Mouse (Mus musculus): Measurements from ENCODE around the gene Gm38392. TPM values are rescaled to one million over a fixed set of nuclear protein-coding genes. Genes with fewer than 3 reads are reported as not detected.

Gene Gm38392
- polyA plus RNA-seq, 1 experiment from 2014 or later = 0.33 TPM

Small RNA genes within 50 kb of the gene (microRNA-seq; reads per million reads assigned to microRNA genes)
- gene Gm25641 = not detected
- not detected for gene Mir3093
- not detected for gene Mir9-1

Other genes starting within 250 kb of the Gm38392 start
- 33.7 and 36.0 TPM in 2 replicates for gene Gpatch4, start 244.1 kb downstream of the Gm38392 start, polyA plus RNA-seq (2014; fragmentation: Nextera tagmentation; extraction: Ambion mirVana)
- 182 and 196 TPM in 2 replicates for gene Naxe, start 228.7 kb downstream of the Gm38392 start, polyA plus RNA-seq (2014; fragmentation: Nextera tagmentation; extraction: Ambion mirVana)
- gene Ttc24, start 208.9 kb downstream of the Gm38392 start, polyA plus RNA-seq (2014; fragmentation: Nextera tagmentation; extraction: Ambion mirVana) = not detected in 2 replicates
- 19.8 and 21.0 TPM in 2 replicates for gene Iqgap3, start 205.2 kb downstream of the Gm38392 start, polyA plus RNA-seq (2014; fragmentation: Nextera tagmentation; extraction: Ambion mirVana)
- gene Mef2d, start 144.8 kb downstream of the Gm38392 start, polyA plus RNA-seq (2014; fragmentation: Nextera tagmentation; extraction: Ambion mirVana) = 19.5 and 20.1 TPM in 2 replicates
- gene Rhbg, start 32.5 kb downstream of the Gm38392 start, polyA plus RNA-seq (2014; fragmentation: Nextera tagmentation; extraction: Ambion mirVana) = 3.2 and 4.2 TPM in 2 replicates
- 12.9 and 13.8 TPM in 2 replicates for gene Tsacc, start 9.8 kb upstream of the Gm38392 start, polyA plus RNA-seq (2014; fragmentation: Nextera tagmentation; extraction: Ambion mirVana)
- gene Cct3, start 9.9 kb upstream of the Gm38392 start, polyA plus RNA-seq (2014; fragmentation: Nextera tagmentation; extraction: Ambion mirVana) = 495 and 512 TPM in 2 replicates
- 121 and 132 TPM in 2 replicates for gene Glmp, start 37.8 kb upstream of the Gm38392 start, polyA plus RNA-seq (2014; fragmentation: Nextera tagmentation; extraction: Ambion mirVana)
- gene Tmem79, start 48.9 kb upstream of the Gm38392 start, polyA plus RNA-seq (2014; fragmentation: Nextera tagmentation; extraction: Ambion mirVana) = 20.5 and 23.1 TPM in 2 replicates
- 38.9 and 39.4 TPM in 2 replicates for gene Smg5, start 49.0 kb upstream of the Gm38392 start, polyA plus RNA-seq (2014; fragmentation: Nextera tagmentation; extraction: Ambion mirVana)
- 10.8 and 11.2 TPM in 2 replicates for gene Paqr6, start 77.4 kb upstream of the Gm38392 start, polyA plus RNA-seq (2014; fragmentation: Nextera tagmentation; extraction: Ambion mirVana)
- gene Bglap3, start 85.5 kb upstream of the Gm38392 start, polyA plus RNA-seq (2014; fragmentation: Nextera tagmentation; extraction: Ambion mirVana) = 0.45 TPM in 1 of 2 replicates, not detected in the other
- gene Bglap2, start 91.5 kb upstream of the Gm38392 start, polyA plus RNA-seq (2014; fragmentation: Nextera tagmentation; extraction: Ambion mirVana) = not detected in 2 replicates
- not detected in 2 replicates for gene Bglap, start 97.3 kb upstream of the Gm38392 start, polyA plus RNA-seq (2014; fragmentation: Nextera tagmentation; extraction: Ambion mirVana)
- 136 and 143 TPM in 2 replicates for gene Pmf1, start 123.1 kb upstream of the Gm38392 start, polyA plus RNA-seq (2014; fragmentation: Nextera tagmentation; extraction: Ambion mirVana)
- gene Slc25a44, start 137.9 kb upstream of the Gm38392 start, polyA plus RNA-seq (2014; fragmentation: Nextera tagmentation; extraction: Ambion mirVana) = 18.2 and 18.4 TPM in 2 replicates
- 8.9 and 11.8 TPM in 2 replicates for gene Sema4a, start 174.0 kb upstream of the Gm38392 start, polyA plus RNA-seq (2014; fragmentation: Nextera tagmentation; extraction: Ambion mirVana)
- 128 and 148 TPM in 2 replicates for gene Lmna, start 222.7 kb upstream of the Gm38392 start, polyA plus RNA-seq (2014; fragmentation: Nextera tagmentation; extraction: Ambion mirVana)
- 25.2 and 26.3 TPM in 2 replicates for gene Mex3a, start 245.2 kb upstream of the Gm38392 start, polyA plus RNA-seq (2014; fragmentation: Nextera tagmentation; extraction: Ambion mirVana)